Mouse (Mus musculus) embryonic facial prominence, embryonic 14.5 days (tissue): ENCODE measurements around the gene Olfr569. TPM values are rescaled to one million over a fixed set of nuclear protein-coding genes. Genes with fewer than 3 reads are reported as not detected.

Experiments used
- ATAC-seq: fragments of 200-750 bp; cut with Nextera tagmentation; 2 replicates; pipeline ENCODE4 v1.8.0; 2017; ENCODE audit warnings: low read depth, moderate number of reproducible peaks, moderate TSS enrichment
- DNase-seq: peaks from one replicate; pipeline ENCODE4 v3.0.0-alpha.2; 2015; ENCODE audit warnings: low spot score
- H3K27ac ChIP-seq: fragments of 300-500 bp; sonication (generic); replicated peaks from 2 replicates; pipeline ENCODE4 v1.5.1; 2014; ENCODE audit warnings: low read depth, mild to moderate bottlenecking, low read length, moderate library complexity
- H3K27me3 ChIP-seq: fragments of 300-500 bp; sonication (generic); replicated peaks from 2 replicates; pipeline ENCODE4 v1.6.1; 2014; ENCODE audit warnings: low read length; ENCODE audit not compliant: control insufficient read depth, insufficient read depth
- H3K36me3 ChIP-seq: fragments of 300-500 bp; sonication (generic); 2 replicates; pipeline ENCODE4 v1.6.1; 2014; ENCODE audit warnings: low read length, mixed read lengths; ENCODE audit not compliant: control insufficient read depth, insufficient read depth
- H3K4me1 ChIP-seq: fragments of 300-500 bp; sonication (generic); 2 replicates; pipeline ENCODE4 v1.6.1; 2014; ENCODE audit warnings: antibody characterized with exemption, low read length; ENCODE audit not compliant: control insufficient read depth, insufficient read depth
- H3K4me2 ChIP-seq: fragments of 300-500 bp; sonication (generic); 2 replicates; pipeline ENCODE4 v1.6.1; 2014; ENCODE audit warnings: low read depth, mild to moderate bottlenecking, low read length, moderate library complexity, mixed read lengths
- H3K4me3 ChIP-seq: fragments of 300-500 bp; sonication (generic); 2 replicates; pipeline ENCODE4 v1.5.1; 2014; ENCODE audit warnings: low read depth, mild to moderate bottlenecking, low read length
- H3K9ac ChIP-seq: fragments of 300-500 bp; sonication (generic); 2 replicates; pipeline ENCODE4 v1.6.1; 2014; ENCODE audit warnings: low read depth, mild to moderate bottlenecking, low read length, moderate library complexity, mixed read lengths
- H3K9me3 ChIP-seq: fragments of 300-500 bp; sonication (generic); 2 replicates; pipeline ENCODE4 v1.6.1; 2016; ENCODE audit warnings: low read length; ENCODE audit not compliant: control insufficient read depth
- polyA plus RNA-seq: library from polyadenylated mRNA; unstranded; fragments of >200 nt; fragmentation: Nextera tagmentation; extraction: Ambion mirVana; gene quantifications from 2 replicates; pipeline ENCODE4 v1.2.1, GENCODE M21; 2014

Olfr569 gene
- polyA plus RNA-seq, 1 experiment from 2014 or later: not detected

GRCm38 (mm10) chr7:102855807-102856206, 34.9 kb downstream of the Olfr569 start:
- H3K4me1 ChIP-seq: no peaks in the 10 kb centered on the region
- no peak for DNase-seq
- H3K9ac ChIP-seq: no peak overlapping the region
- ATAC-seq: no peak
- no peaks in the 10 kb centered on the region for H3K27me3 ChIP-seq
- no peak overlapping the region for H3K27ac ChIP-seq
- H3K9me3 ChIP-seq: no peaks in the 10 kb centered on the region
- no peak overlapping the region for H3K4me3 ChIP-seq
- H3K4me2 ChIP-seq: no peak overlapping the region
- H3K36me3 ChIP-seq: no peaks in the 10 kb centered on the region

Other genes with a start within 250 kb of the Olfr569 start
- not detected in 2 replicates for gene Olfr555, start 232.1 kb downstream of the Olfr569 start, polyA plus RNA-seq
- not detected in 2 replicates for gene Olfr556, start 226.0 kb downstream of the Olfr569 start, polyA plus RNA-seq
- gene Trim68, start 203.6 kb downstream of the Olfr569 start, polyA plus RNA-seq: 12.6 and 15.4 TPM in 2 replicates
- gene Olfr557, start 195.0 kb downstream of the Olfr569 start, polyA plus RNA-seq: 0.10 and 0.12 TPM in 2 replicates
- gene Olfr558, start 188.7 kb downstream of the Olfr569 start, polyA plus RNA-seq: 0.75 and 1.4 TPM in 2 replicates
- not detected in 2 replicates for gene Olfr33, start 171.8 kb downstream of the Olfr569 start, polyA plus RNA-seq
- gene Olfr559, start 163.4 kb downstream of the Olfr569 start, polyA plus RNA-seq: not detected in 2 replicates
- gene Olfr560, start 131.5 kb downstream of the Olfr569 start, polyA plus RNA-seq: not detected in 2 replicates
- 1.0 and 1.5 TPM in 2 replicates for gene Olfr78, start 131.4 kb downstream of the Olfr569 start, polyA plus RNA-seq
- 0.11 TPM in 1 of 2 replicates, not detected in the other for gene Olfr561, start 119.7 kb downstream of the Olfr569 start, polyA plus RNA-seq
- not detected in 2 replicates for gene Olfr564, start 87.4 kb downstream of the Olfr569 start, polyA plus RNA-seq
- 0.14 TPM in 1 of 2 replicates, not detected in the other for gene Olfr566, start 32.1 kb downstream of the Olfr569 start, polyA plus RNA-seq
- not detected in 2 replicates for gene Olfr568, start 13.8 kb downstream of the Olfr569 start, polyA plus RNA-seq
- not detected in 2 replicates for gene Olfr570, start 3.7 kb upstream of the Olfr569 start, polyA plus RNA-seq
- 0.06 and 0.08 TPM in 2 replicates for gene Olfr571, start 26.7 kb upstream of the Olfr569 start, polyA plus RNA-seq
- not detected in 2 replicates for gene Olfr572, start 33.5 kb upstream of the Olfr569 start, polyA plus RNA-seq
- not detected in 2 replicates for gene Olfr573-ps1, start 51.7 kb upstream of the Olfr569 start, polyA plus RNA-seq
- not detected in 2 replicates for gene Olfr574, start 57.6 kb upstream of the Olfr569 start, polyA plus RNA-seq
- gene Olfr575, start 67.9 kb upstream of the Olfr569 start, polyA plus RNA-seq: not detected in 2 replicates
- gene Olfr576, start 71.8 kb upstream of the Olfr569 start, polyA plus RNA-seq: not detected in 2 replicates
- gene Olfr577, start 85.1 kb upstream of the Olfr569 start, polyA plus RNA-seq: not detected in 2 replicates
- 0.08 and 0.31 TPM in 2 replicates for gene Olfr578, start 98.4 kb upstream of the Olfr569 start, polyA plus RNA-seq
- gene Olfr582, start 147.1 kb upstream of the Olfr569 start, polyA plus RNA-seq: not detected in 2 replicates
- gene Olfr583, start 160.4 kb upstream of the Olfr569 start, polyA plus RNA-seq: not detected in 2 replicates
- gene Olfr584, start 191.0 kb upstream of the Olfr569 start, polyA plus RNA-seq: 0.24 TPM in 1 of 2 replicates, not detected in the other
- not detected in 2 replicates for gene Olfr585, start 206.8 kb upstream of the Olfr569 start, polyA plus RNA-seq
- gene Olfr586, start 234.8 kb upstream of the Olfr569 start, polyA plus RNA-seq: not detected in 2 replicates
- not detected in 2 replicates for gene Olfr588-ps1, start 250.0 kb upstream of the Olfr569 start, polyA plus RNA-seq